Mouse (Mus musculus) small intestine, adult 2 months (tissue): ENCODE measurements around the gene Rmi2.

Experiments
- CTCF ChIP-seq: fragments of 200-500 bp; IDR thresholded peaks from 2 replicates; pipeline ENCODE4 v1.5.1; 2012; ENCODE audit warnings: low read depth, mild to moderate bottlenecking, control low read depth, inconsistent platforms, low read length, moderate library complexity, mixed read lengths; ENCODE audit not compliant: insufficient replicate concordance, insufficient read length; ENCODE audit errors: extremely low read depth
- POLR2A ChIP-seq: fragments of 200-500 bp; IDR thresholded peaks from 2 replicates; pipeline ENCODE4 v1.6.1; 2012; ENCODE audit warnings: low read depth, mild to moderate bottlenecking, control low read depth, inconsistent platforms, low read length, moderate library complexity

GRCm38 (mm10) chr16:10900736-10901135 lies 65.9 kb downstream of the Rmi2 start:
- no peak for TF ChIP-seq POLR2A
- TF ChIP-seq CTCF, result no peak
